Mouse (Mus musculus): Measurements from ENCODE around the gene Dnajc13.

DNA sequence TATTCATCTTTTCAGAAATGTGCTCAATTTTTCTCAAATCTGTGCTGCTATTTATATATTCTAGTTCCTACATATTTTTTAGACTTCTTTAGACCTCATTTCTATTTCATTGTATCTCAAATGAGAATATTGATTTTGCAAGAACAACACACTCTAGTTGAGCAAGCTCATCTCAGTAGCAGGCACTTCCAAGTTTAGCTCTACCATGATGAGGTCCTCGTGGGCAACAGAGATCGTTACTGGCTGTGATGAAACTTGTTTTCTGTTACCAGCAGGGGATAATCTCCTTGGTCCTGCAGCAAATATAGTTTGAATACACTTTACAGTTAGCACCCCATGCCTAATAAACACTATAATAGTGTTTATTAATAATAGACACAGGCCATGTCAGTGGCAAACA lies 6.6 kb downstream of the Dnajc13 start:
- TF ChIP-seq CTCF (IDR thresholded peaks at IDR 0.05; ENCODE audit: borderline replicate concordance, extremely low read depth, insufficient read depth, insufficient read length): no peak
- TF ChIP-seq POLR2A (IDR thresholded peaks at IDR 0.05; ENCODE audit: borderline replicate concordance, extremely low read depth, insufficient read depth, insufficient read length, poor library complexity, severe bottlenecking): no peak

Measured in brain, embryonic 14.5 days (tissue).